Mouse (Mus musculus): ENCODE data around the gene Gm38392. TPM values are rescaled to one million over a fixed set of nuclear protein-coding genes. Genes with fewer than 3 reads are reported as not detected.

Gm38392 gene
- polyA plus RNA-seq, 1 experiment from 2014 or later = not detected

GRCm38 (mm10) chr3:88232851-88233649, 54.0 kb downstream of the Gm38392 start:
- Histone ChIP-seq H3K9me3 (ENCODE audit: control insufficient read depth, low read length) (no peaks in the 10 kb centered on the region), H3K36me3 (ENCODE audit: control insufficient read depth, insufficient read depth, low read length) (no peaks in the 10 kb centered on the region), H3K4me1 (ENCODE audit: control insufficient read depth, insufficient read depth, low read depth, low read length) (peaks cover 43% of the 10 kb centered on the region), H3K9ac (ENCODE audit: low read depth, low read length) (0 out of 2 replicates have a peak overlapping the region, but pooled peaks have one; percentile 13), H3K4me3 (ENCODE audit: low read length) (no peak overlapping the region), H3K27me3 (replicated peaks; ENCODE audit: control insufficient read depth, insufficient read depth, low read length) (no peaks in the 10 kb centered on the region), H3K4me2 (ENCODE audit: low read length) (no peak overlapping the region), H3K27ac (ENCODE audit: low read depth, low read length) (peak overlapping the region; percentile 71)
- WGBS = 20% methylated on average over 7 of the region's 7 CpGs
- no peak for ATAC-seq

DNA sequence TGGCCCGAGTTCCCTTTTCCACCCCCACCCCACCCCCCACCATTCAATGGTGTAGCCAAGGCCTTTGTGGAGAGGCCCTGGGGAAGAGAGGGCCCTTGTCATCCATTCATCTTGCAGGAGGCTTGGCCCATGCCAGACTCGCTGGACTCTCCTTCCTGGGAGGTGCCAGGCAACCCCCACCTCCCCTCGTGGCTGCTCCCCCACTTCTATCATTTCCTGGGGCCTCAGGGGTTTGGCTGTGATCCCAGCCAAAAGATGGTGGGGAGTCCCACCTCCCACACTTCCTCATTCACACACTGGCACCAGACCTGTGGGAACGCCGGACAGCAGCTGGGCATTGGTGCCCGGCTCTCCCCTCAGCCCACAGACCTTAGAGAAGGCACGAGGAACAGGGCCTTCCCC, 54.7 kb downstream of the Gm38392 start:
- H3K36me3 ChIP-seq (ENCODE audit: control insufficient read depth, insufficient read depth, low read length) = no peaks in the 10 kb centered on the region
- H3K4me3 ChIP-seq (ENCODE audit: low read length) = no peak overlapping the region
- H3K27me3 ChIP-seq (replicated peaks; ENCODE audit: control insufficient read depth, insufficient read depth, low read length) = no peaks in the 10 kb centered on the region
- H3K9me3 ChIP-seq (ENCODE audit: control insufficient read depth, low read length) = no peaks in the 10 kb centered on the region
- no peak overlapping the region for H3K4me2 ChIP-seq (ENCODE audit: low read length)
- H3K4me1 ChIP-seq (ENCODE audit: control insufficient read depth, insufficient read depth, low read depth, low read length) = peaks cover 39% of the 10 kb centered on the region
- no peak overlapping the region for H3K9ac ChIP-seq (ENCODE audit: low read depth, low read length)
- H3K27ac ChIP-seq (ENCODE audit: low read depth, low read length) = peak overlapping the region; percentile 71; the same call in 1 of the 2 replicates
- ATAC-seq = peak; percentile 82
- 11% methylated on average over 7 of the region's 7 CpGs for WGBS

GRCm38 (mm10) chr3:88231061-88231641, 55.9 kb downstream of the Gm38392 start:
- no peak overlapping the region for H3K4me2 ChIP-seq (ENCODE audit: low read length)
- no peaks in the 10 kb centered on the region for H3K27me3 ChIP-seq (replicated peaks; ENCODE audit: control insufficient read depth, insufficient read depth, low read length)
- peaks cover 5% of the 10 kb centered on the region for H3K36me3 ChIP-seq (ENCODE audit: control insufficient read depth, insufficient read depth, low read length)
- no peak overlapping the region for H3K4me3 ChIP-seq (ENCODE audit: low read length)
- peak; percentile 73 for ATAC-seq
- H3K4me1 ChIP-seq (ENCODE audit: control insufficient read depth, insufficient read depth, low read depth, low read length) = peaks cover 45% of the 10 kb centered on the region
- H3K27ac ChIP-seq (ENCODE audit: low read depth, low read length) = peak overlapping the region; percentile 84
- WGBS = 14% methylated on average over 1 of the region's 1 CpGs
- no peaks in the 10 kb centered on the region for H3K9me3 ChIP-seq (ENCODE audit: control insufficient read depth, low read length)
- peak overlapping the region; percentile 16; the same call in 1 of the 2 replicates for H3K9ac ChIP-seq (ENCODE audit: low read depth, low read length)

- Histone ChIP-seq H3K4me3 (ENCODE audit: low read length) (no peak overlapping the region), H3K4me1 (ENCODE audit: control insufficient read depth, insufficient read depth, low read depth, low read length) (peaks cover 51% of the 10 kb centered on the region), H3K9ac (ENCODE audit: low read depth, low read length) (peak overlapping the region; percentile 7; the same call in 1 of the 2 replicates), H3K4me2 (ENCODE audit: low read length) (no peak overlapping the region), H3K9me3 (ENCODE audit: control insufficient read depth, low read length) (no peaks in the 10 kb centered on the region), H3K27ac (ENCODE audit: low read depth, low read length) (peak overlapping the region; percentile 84), H3K36me3 (ENCODE audit: control insufficient read depth, insufficient read depth, low read length) (peaks cover 5% of the 10 kb centered on the region), H3K27me3 (replicated peaks; ENCODE audit: control insufficient read depth, insufficient read depth, low read length) (no peaks in the 10 kb centered on the region)
- ATAC-seq = peak; percentile 3
- WGBS = 15% methylated on average over 17 of the region's 17 CpGs
Observed at GRCm38 (mm10) chr3:88230262-88231047, 56.6 kb downstream of the Gm38392 start.

DNA sequence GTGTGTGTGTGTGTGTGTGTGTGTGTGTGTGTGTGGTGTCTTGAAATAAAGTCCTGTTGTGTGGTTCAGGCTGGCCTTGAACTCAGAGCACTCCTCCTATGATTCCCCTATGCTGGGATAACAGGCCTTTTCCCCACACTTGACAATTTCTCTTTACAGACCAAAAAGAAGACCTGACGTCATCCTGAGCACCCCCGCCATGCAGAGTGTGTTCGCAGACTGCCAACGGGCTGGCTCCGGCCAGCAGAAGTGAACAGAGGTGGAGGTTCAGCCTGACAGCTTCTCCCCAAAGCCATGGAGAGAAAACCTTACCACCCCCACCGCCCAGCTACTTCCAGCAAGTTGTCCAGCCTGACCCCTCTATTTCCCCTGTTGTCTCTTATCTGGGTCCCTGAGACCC, 57.5 kb downstream of the Gm38392 start:
- H3K9me3 ChIP-seq (ENCODE audit: control insufficient read depth, low read length) = no peaks in the 10 kb centered on the region
- H3K4me2 ChIP-seq (ENCODE audit: low read length) = no peak overlapping the region
- ATAC-seq = no peak
- no peak overlapping the region for H3K4me3 ChIP-seq (ENCODE audit: low read length)
- H3K4me1 ChIP-seq (ENCODE audit: control insufficient read depth, insufficient read depth, low read depth, low read length) = peaks cover 57% of the 10 kb centered on the region
- H3K27me3 ChIP-seq (replicated peaks; ENCODE audit: control insufficient read depth, insufficient read depth, low read length) = no peaks in the 10 kb centered on the region
- no peak overlapping the region for H3K9ac ChIP-seq (ENCODE audit: low read depth, low read length)
- WGBS = 40% methylated on average over 6 of the region's 6 CpGs
- peak overlapping the region; percentile 84 for H3K27ac ChIP-seq (ENCODE audit: low read depth, low read length)
- H3K36me3 ChIP-seq (ENCODE audit: control insufficient read depth, insufficient read depth, low read length) = peaks cover 10% of the 10 kb centered on the region

- Histone ChIP-seq H3K27ac (ENCODE audit: low read depth, low read length) (peak overlapping the region; percentile 84), H3K4me2 (ENCODE audit: low read length) (no peak overlapping the region), H3K4me3 (ENCODE audit: low read length) (no peak overlapping the region), H3K27me3 (replicated peaks; ENCODE audit: control insufficient read depth, insufficient read depth, low read length) (no peaks in the 10 kb centered on the region), H3K4me1 (ENCODE audit: control insufficient read depth, insufficient read depth, low read depth, low read length) (peaks cover 54% of the 10 kb centered on the region), H3K36me3 (ENCODE audit: control insufficient read depth, insufficient read depth, low read length) (peaks cover 10% of the 10 kb centered on the region), H3K9ac (ENCODE audit: low read depth, low read length) (peak overlapping the region; percentile 32; the same call in 1 of the 2 replicates), H3K9me3 (ENCODE audit: control insufficient read depth, low read length) (no peaks in the 10 kb centered on the region)
- 36% methylated on average over 4 of the region's 4 CpGs for WGBS
- no peak for ATAC-seq
Observed at GRCm38 (mm10) chr3:88228906-88229305, 58.1 kb downstream of the Gm38392 start.

DNA sequence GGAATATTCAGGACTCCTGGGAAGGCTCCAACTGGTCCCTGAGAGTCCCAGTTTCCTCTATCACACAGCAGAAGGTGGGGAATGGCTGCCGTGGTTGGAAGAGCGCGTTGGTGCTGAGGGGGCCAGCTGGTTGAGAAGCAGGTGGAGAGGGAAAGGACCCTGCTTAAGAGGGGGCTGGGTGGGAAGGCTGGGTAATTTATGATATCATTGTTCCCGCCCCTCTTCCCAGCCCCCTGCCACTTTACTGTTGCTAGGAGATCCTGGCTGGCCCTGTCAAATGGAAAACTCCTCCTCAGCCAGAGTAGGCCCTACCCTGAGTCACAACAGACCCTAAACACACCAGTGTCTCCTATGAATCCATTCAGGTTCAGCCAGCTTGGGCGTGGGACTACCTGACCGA, 59.0 kb downstream of the Gm38392 start:
- 15% methylated on average over 6 of the region's 6 CpGs for WGBS
- Histone ChIP-seq H3K27me3 (replicated peaks; ENCODE audit: control insufficient read depth, insufficient read depth, low read length) (no peaks in the 10 kb centered on the region), H3K9ac (ENCODE audit: low read depth, low read length) (no peak overlapping the region), H3K36me3 (ENCODE audit: control insufficient read depth, insufficient read depth, low read length) (peaks cover 10% of the 10 kb centered on the region), H3K27ac (ENCODE audit: low read depth, low read length) (peak overlapping the region; percentile 84), H3K4me2 (ENCODE audit: low read length) (peak overlapping the region; percentile 6; the same call in 1 of the 2 replicates), H3K4me1 (ENCODE audit: control insufficient read depth, insufficient read depth, low read depth, low read length) (peaks cover 54% of the 10 kb centered on the region), H3K4me3 (ENCODE audit: low read length) (no peak overlapping the region), H3K9me3 (ENCODE audit: control insufficient read depth, low read length) (no peaks in the 10 kb centered on the region)
- 0 out of 2 replicates have a peak, but pooled peaks have one; percentile 3 for ATAC-seq

GRCm38 (mm10) chr3:88227260-88227659, 59.8 kb downstream of the Gm38392 start:
- Histone ChIP-seq H3K4me1 (ENCODE audit: control insufficient read depth, insufficient read depth, low read depth, low read length) (peaks cover 59% of the 10 kb centered on the region), H3K4me2 (ENCODE audit: low read length) (no peak overlapping the region), H3K4me3 (ENCODE audit: low read length) (no peak overlapping the region), H3K27ac (ENCODE audit: low read depth, low read length) (peak overlapping the region; percentile 95), H3K9me3 (ENCODE audit: control insufficient read depth, low read length) (no peaks in the 10 kb centered on the region), H3K9ac (ENCODE audit: low read depth, low read length) (no peak overlapping the region), H3K27me3 (replicated peaks; ENCODE audit: control insufficient read depth, insufficient read depth, low read length) (no peaks in the 10 kb centered on the region), H3K36me3 (ENCODE audit: control insufficient read depth, insufficient read depth, low read length) (peaks cover 10% of the 10 kb centered on the region)
- no peak for ATAC-seq
- 25% methylated on average over 4 of the region's 4 CpGs for WGBS
